ENCODE assay signal across 1 mouse cellular context in the genomic region with DNA sequence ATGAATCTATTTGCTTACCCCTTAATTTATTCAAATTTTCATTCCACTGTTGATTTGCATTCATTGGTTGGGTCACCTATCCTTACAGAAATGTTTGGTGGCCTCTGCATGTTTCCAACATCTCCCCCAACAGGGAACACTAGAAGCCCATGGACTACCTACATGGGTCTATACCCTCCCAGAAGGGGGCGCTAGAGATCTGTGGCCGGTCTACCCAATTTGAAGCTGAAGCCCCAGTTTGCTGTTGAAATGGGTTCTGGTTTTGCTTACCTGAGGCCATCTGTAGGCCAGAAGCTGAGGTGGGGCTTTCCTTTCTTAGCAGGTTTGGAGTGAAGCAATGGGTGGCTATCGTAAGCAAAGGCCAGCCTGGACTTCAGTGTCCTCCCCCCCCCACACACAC.
TF ChIP-seq lines count a peak whose summit lies in the region.

No protein-coding gene starts in this region.

TF ChIP-seq in MEL, 35 proteins besides CTCF, POLR2A, EP300 and RAD21 (continued from another document):
- TF ChIP-seq UBTF (IDR thresholded peaks at IDR 0.05; ENCODE audit: borderline replicate concordance, insufficient read depth, low read depth, low read length) (no peak), ZMIZ1 (IDR thresholded peaks at IDR 0.05; ENCODE audit: low read depth, low read length) (no peak), MXI1 (IDR thresholded peaks at IDR 0.05; ENCODE audit: low read depth, low read length) (no peak), MEF2A (IDR thresholded peaks at IDR 0.05; ENCODE audit: extremely low read depth, insufficient replicate concordance, low read depth, low read length, poor library complexity, severe bottlenecking) (no peak), USF2 (IDR thresholded peaks at IDR 0.05; ENCODE audit: borderline replicate concordance in 1 of 2, insufficient read depth in 1 of 2, low read depth in 1 of 2, low read length in 2 of 2) (no peak), SIN3A (IDR thresholded peaks at IDR 0.05; ENCODE audit: low read length) (no peak), JUND (IDR thresholded peaks at IDR 0.05; ENCODE audit: low read depth, low read length) (no peak)
